Mouse (Mus musculus): Measurements from ENCODE around the gene Serpine2. TPM values are rescaled to one million over a fixed set of nuclear protein-coding genes. Genes with fewer than 3 reads are reported as not detected.

Serpine2 gene
- total RNA-seq, 2 experiments from 2014 or later = 6.8 to 38.2 TPM

- ATAC-seq (replicated peaks; ENCODE audit: low FRiP score, poor library complexity, severe bottlenecking) = no peak
Observed at GRCm38 (mm10) chr1:79819296-79819879, 41.6 kb downstream of the Serpine2 start.

- ATAC-seq (replicated peaks; ENCODE audit: low FRiP score, poor library complexity, severe bottlenecking) = no peak
Observed at GRCm38 (mm10) chr1:79815446-79815845, 45.5 kb downstream of the Serpine2 start.

- no peak for ATAC-seq (replicated peaks; ENCODE audit: low FRiP score, poor library complexity, severe bottlenecking)
Observed at GRCm38 (mm10) chr1:79809447-79809846, 51.5 kb downstream of the Serpine2 start.

GRCm38 (mm10) chr1:79806865-79807264 lies 54.1 kb downstream of the Serpine2 start:
- ATAC-seq (replicated peaks; ENCODE audit: low FRiP score, poor library complexity, severe bottlenecking) = no peak

- ATAC-seq (replicated peaks; ENCODE audit: low FRiP score, poor library complexity, severe bottlenecking) = no peak
Observed at GRCm38 (mm10) chr1:79803614-79804013, 57.4 kb downstream of the Serpine2 start.

GRCm38 (mm10) chr1:79802858-79803427 lies 58.0 kb downstream of the Serpine2 start:
- ATAC-seq (replicated peaks; ENCODE audit: low FRiP score, poor library complexity, severe bottlenecking) = no peak

GRCm38 (mm10) chr1:79797084-79797483 lies 63.9 kb downstream of the Serpine2 start:
- ATAC-seq (replicated peaks; ENCODE audit: low FRiP score, poor library complexity, severe bottlenecking) = no peak

- ATAC-seq (replicated peaks; ENCODE audit: low FRiP score, poor library complexity, severe bottlenecking) = no peak
Observed at GRCm38 (mm10) chr1:79786267-79786927, 74.6 kb downstream of the Serpine2 start.

GRCm38 (mm10) chr1:79782433-79782832 lies 78.5 kb downstream of the Serpine2 start:
- no peak for ATAC-seq (replicated peaks; ENCODE audit: low FRiP score, poor library complexity, severe bottlenecking)

GRCm38 (mm10) chr1:79778011-79778410 lies 83.0 kb downstream of the Serpine2 start:
- no peak for ATAC-seq (replicated peaks; ENCODE audit: low FRiP score, poor library complexity, severe bottlenecking)

GRCm38 (mm10) chr1:79775927-79776458 lies 85.0 kb downstream of the Serpine2 start, which contains the start of the genes Mrpl44 and Wdfy1:
Mrpl44 (plus strand) TSS chr1:79776018.
Wdfy1 (minus strand) TSS chr1:79776143.
- ATAC-seq (replicated peaks; ENCODE audit: low FRiP score, poor library complexity, severe bottlenecking) = peak; percentile 99

GRCm38 (mm10) chr1:79774164-79774780 lies 86.7 kb downstream of the Serpine2 start:
- ATAC-seq (replicated peaks; ENCODE audit: low FRiP score, poor library complexity, severe bottlenecking) = no peak

- no peak for ATAC-seq (replicated peaks; ENCODE audit: low FRiP score, poor library complexity, severe bottlenecking)
Observed at GRCm38 (mm10) chr1:79768231-79768630, 92.7 kb downstream of the Serpine2 start.

- ATAC-seq (replicated peaks; ENCODE audit: low FRiP score, poor library complexity, severe bottlenecking) = no peak
Observed at GRCm38 (mm10) chr1:79764483-79764882, 96.5 kb downstream of the Serpine2 start.

- no peak for ATAC-seq (replicated peaks; ENCODE audit: low FRiP score, poor library complexity, severe bottlenecking)
Observed at GRCm38 (mm10) chr1:79764031-79764430, 96.9 kb downstream of the Serpine2 start.

- ATAC-seq (replicated peaks; ENCODE audit: low FRiP score, poor library complexity, severe bottlenecking) = peak; percentile 65
Observed at GRCm38 (mm10) chr1:79762282-79763250, 98.4 kb downstream of the Serpine2 start.

- ATAC-seq (replicated peaks; ENCODE audit: low FRiP score, poor library complexity, severe bottlenecking) = no peak; the same call in 1 of the 2 replicates
Observed at GRCm38 (mm10) chr1:79761917-79762271, 99.1 kb downstream of the Serpine2 start.

GRCm38 (mm10) chr1:79761106-79761916 lies 99.7 kb downstream of the Serpine2 start:
- peak; percentile 93 for ATAC-seq (replicated peaks; ENCODE audit: low FRiP score, poor library complexity, severe bottlenecking)

All from erythroblast, adult 5-6 weeks (primary cell).